ENCODE assay signal across 22 mouse cellular contexts in the genomic region with DNA sequence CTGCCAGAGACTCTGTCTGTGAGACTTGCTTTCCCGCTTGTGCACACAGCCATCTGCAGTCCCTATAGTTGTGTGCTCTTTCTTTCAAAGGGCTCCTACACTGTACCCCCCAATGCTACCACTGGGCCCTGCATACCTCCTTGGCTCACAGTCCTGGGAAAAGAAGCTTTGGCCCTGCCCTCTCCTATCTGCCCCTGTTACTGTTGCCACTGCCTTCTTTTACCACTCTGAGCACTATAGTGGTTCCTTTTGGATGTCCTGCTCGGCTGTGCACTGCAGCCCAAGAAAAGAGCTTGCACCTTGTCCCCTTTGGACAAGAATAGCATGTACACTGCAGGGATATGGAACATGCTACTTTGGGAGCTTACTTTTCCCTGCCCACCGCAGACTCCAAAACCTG.
"Had no signal": no experiment of that assay in that cellular context is flagged by ENCODE, and none has a peak within 500 bp of the region (broad histone marks: within the 10 kb centered on the region; RNA-seq: fewer than 3 reads in every experiment).

No protein-coding gene starts in this region.

- H3K4me1 ChIP-seq: heart, embryonic 10.5 days; heart, embryonic 12.5 days; kidney, embryonic 15.5 days; limb, embryonic 12.5 days; liver, embryonic 12.5 days had no signal

- H3K9me3 ChIP-seq: kidney, embryonic 15.5 days had no signal

- H3K9ac ChIP-seq: heart, embryonic 12.5 days; hindbrain, embryonic 14.5 days; kidney, embryonic 15.5 days; limb, embryonic 12.5 days; liver, embryonic 12.5 days; liver, embryonic 14.5 days had no signal

- H3K27ac ChIP-seq: heart, embryonic 10.5 days; hindbrain, embryonic 14.5 days; hindbrain, postnatal 0 days; kidney, embryonic 15.5 days; kidney, postnatal 0 days; limb, embryonic 12.5 days; liver, embryonic 12.5 days; liver, embryonic 14.5 days had no signal

- H3K27me3 ChIP-seq: heart, embryonic 12.5 days; kidney, embryonic 15.5 days; limb, embryonic 12.5 days; liver, embryonic 12.5 days had no signal

- H3K36me3 ChIP-seq: heart, embryonic 10.5 days; heart, embryonic 12.5 days; kidney, embryonic 15.5 days; limb, embryonic 12.5 days; liver, embryonic 12.5 days had no signal

- H3K4me2 ChIP-seq: heart, embryonic 12.5 days; hindbrain, embryonic 14.5 days; kidney, embryonic 15.5 days; limb, embryonic 12.5 days; liver, embryonic 12.5 days had no signal

- H3K4me3 ChIP-seq: heart, embryonic 10.5 days; heart, embryonic 12.5 days; kidney, embryonic 15.5 days; limb, embryonic 12.5 days; liver, embryonic 12.5 days had no signal

- DNase-seq: gastrocnemius, postnatal 14 days; gastrocnemius, postnatal 36 days; heart, adult 18-20 months; heart, postnatal 10 days; kidney, adult 11 months; kidney, adult 2 months; kidney, adult 9 months; kidney, postnatal 14 days; kidney, postnatal 36 days; layer of hippocampus, adult 9-11 months; layer of hippocampus, postnatal 36 days; left cerebral cortex, postnatal 4 days had no signal

- ATAC-seq: hindbrain, postnatal 0 days; intestine, embryonic 16.5 days; liver, embryonic 12.5 days had no signal
